Mouse (Mus musculus): ENCODE results near the gene Fcer1g. TPM values are rescaled to one million over a fixed set of nuclear protein-coding genes. Genes with fewer than 3 reads are reported as not detected.

Fcer1g gene
- polyA plus RNA-seq, 2 experiments = 49.7 to 91.4 TPM

DNA sequence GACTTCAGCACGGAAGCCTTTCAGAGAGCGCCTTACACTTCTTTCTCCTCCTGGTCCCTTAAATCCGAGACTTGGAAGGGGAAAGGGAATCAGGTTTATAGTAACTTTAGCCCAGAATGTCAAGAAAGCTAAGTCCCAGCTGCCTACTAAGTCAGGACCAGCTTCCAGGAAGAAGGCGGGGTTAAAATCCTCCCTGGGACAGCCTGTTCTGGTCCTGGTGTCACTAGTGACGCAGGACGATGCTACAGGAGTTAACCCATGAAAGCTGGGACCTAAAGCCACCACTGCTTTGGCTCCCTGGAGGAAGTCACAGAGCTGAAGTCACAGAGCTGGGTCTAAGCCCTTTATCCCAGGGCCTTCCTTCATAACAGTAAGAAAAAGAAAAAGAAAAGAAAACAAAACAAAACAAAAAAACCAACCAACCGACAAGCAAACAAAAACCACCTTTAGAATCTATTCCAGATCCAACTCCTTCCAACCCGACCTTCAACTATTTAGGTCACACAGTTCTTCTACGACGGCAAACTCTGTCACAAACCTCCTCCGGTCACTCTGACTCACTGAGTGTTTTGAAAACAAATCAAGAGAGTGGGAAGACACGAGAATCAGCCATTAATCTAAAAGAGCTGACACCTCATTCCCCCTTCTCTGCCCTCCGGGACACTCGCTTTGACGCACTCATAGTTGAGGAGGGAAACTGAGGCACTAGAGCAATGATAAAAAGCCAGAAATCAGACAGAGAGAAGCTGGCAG lies 6.0 kb upstream of the Fcer1g start:
- 81% methylated on average over 15 of the region's 15 CpGs for WGBS
- Histone ChIP-seq H3K4me2 (replicated peaks; ENCODE audit: low read depth, low read length, severe bottlenecking) (no peak overlapping the region), H3K9ac (ENCODE audit: low read depth, low read length, severe bottlenecking) (no peak overlapping the region), H3K4me3 (replicated peaks; ENCODE audit: low read length) (no peak overlapping the region), H3K4me1 (ENCODE audit: control insufficient read depth, insufficient read depth, low read length) (no peaks in the 10 kb centered on the region), H3K27me3 (ENCODE audit: control insufficient read depth, insufficient read depth, low read length) (no peaks in the 10 kb centered on the region), H3K27ac (replicated peaks; ENCODE audit: low read depth, low read length) (no peak overlapping the region), H3K9me3 (ENCODE audit: control insufficient read depth, low read length) (no peaks in the 10 kb centered on the region), H3K36me3 (ENCODE audit: control insufficient read depth, insufficient read depth, low read length) (peaks cover 94% of the 10 kb centered on the region)
- DNase-seq (ENCODE audit: low spot score) (no peak), ATAC-seq (ENCODE audit: low FRiP score, low read depth) (no peak)
- no peak for TF ChIP-seq POLR2A (IDR thresholded peaks at IDR 0.05; ENCODE audit: borderline replicate concordance, extremely low read depth, insufficient read depth, insufficient read length)

DNA sequence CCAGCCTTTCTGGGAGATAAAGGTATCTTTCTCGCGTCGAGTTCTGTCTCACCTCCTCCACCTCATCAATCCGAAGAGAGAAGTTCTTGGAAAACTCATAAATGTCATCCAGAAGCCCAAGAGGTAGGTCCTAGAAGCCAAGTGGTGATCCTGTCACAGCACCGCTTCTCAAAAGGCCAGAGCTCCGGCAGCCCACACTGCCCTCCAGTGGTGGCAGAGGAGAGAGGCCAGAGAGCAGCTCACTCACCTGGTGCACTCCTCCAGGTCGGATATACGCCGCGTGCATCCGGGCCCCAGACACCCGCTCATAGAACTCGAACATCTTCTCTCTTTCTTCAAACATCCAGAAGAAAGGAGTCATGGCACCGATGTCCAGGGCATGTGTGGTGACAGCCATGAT lies 4.3 kb upstream of the Fcer1g start:
- DNase-seq (ENCODE audit: low spot score) = peak; percentile 30
- Histone ChIP-seq H3K4me3 (replicated peaks; ENCODE audit: low read length) (no peak overlapping the region), H3K27me3 (ENCODE audit: control insufficient read depth, insufficient read depth, low read length) (no peaks in the 10 kb centered on the region), H3K4me1 (ENCODE audit: control insufficient read depth, insufficient read depth, low read length) (no peaks in the 10 kb centered on the region), H3K9ac (ENCODE audit: low read depth, low read length, severe bottlenecking) (no peak overlapping the region), H3K36me3 (ENCODE audit: control insufficient read depth, insufficient read depth, low read length) (peaks cover 97% of the 10 kb centered on the region), H3K9me3 (ENCODE audit: control insufficient read depth, low read length) (no peaks in the 10 kb centered on the region), H3K4me2 (replicated peaks; ENCODE audit: low read depth, low read length, severe bottlenecking) (no peak overlapping the region), H3K27ac (replicated peaks; ENCODE audit: low read depth, low read length) (no peak overlapping the region)
- no peak for TF ChIP-seq POLR2A (IDR thresholded peaks at IDR 0.05; ENCODE audit: borderline replicate concordance, extremely low read depth, insufficient read depth, insufficient read length)
- 68% methylated on average over 14 of the region's 14 CpGs for WGBS
- no peak for ATAC-seq (ENCODE audit: low FRiP score, low read depth)

DNA sequence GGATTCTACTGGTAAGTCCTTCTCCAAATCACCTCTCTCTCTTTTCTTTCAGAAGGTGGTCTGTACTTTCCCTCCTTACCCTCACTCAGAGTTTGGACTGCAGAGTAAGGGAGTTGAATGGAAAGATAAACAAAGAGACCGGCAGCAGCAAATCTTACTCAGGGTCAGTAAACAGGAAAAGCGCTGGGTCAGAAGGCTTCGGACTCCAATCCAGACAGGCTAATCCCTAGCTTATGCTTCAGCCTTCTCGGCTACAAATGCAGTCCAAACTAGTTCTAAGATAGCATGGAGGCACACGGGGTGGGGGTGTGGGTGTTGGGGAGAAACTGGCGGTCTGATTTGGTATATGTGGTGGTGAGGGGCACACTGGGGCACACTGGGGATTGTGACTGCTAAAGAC lies 3.3 kb upstream of the Fcer1g start:
- Histone ChIP-seq H3K4me3 (replicated peaks; ENCODE audit: low read length) (no peak overlapping the region), H3K4me2 (replicated peaks; ENCODE audit: low read depth, low read length, severe bottlenecking) (no peak overlapping the region), H3K9ac (ENCODE audit: low read depth, low read length, severe bottlenecking) (no peak overlapping the region), H3K4me1 (ENCODE audit: control insufficient read depth, insufficient read depth, low read length) (no peaks in the 10 kb centered on the region), H3K9me3 (ENCODE audit: control insufficient read depth, low read length) (no peaks in the 10 kb centered on the region), H3K27ac (replicated peaks; ENCODE audit: low read depth, low read length) (no peak overlapping the region), H3K36me3 (ENCODE audit: control insufficient read depth, insufficient read depth, low read length) (peaks cover 90% of the 10 kb centered on the region), H3K27me3 (ENCODE audit: control insufficient read depth, insufficient read depth, low read length) (no peaks in the 10 kb centered on the region)
- 85% methylated on average over 6 of the region's 6 CpGs for WGBS
- DNase-seq (ENCODE audit: low spot score) (no peak), ATAC-seq (ENCODE audit: low FRiP score, low read depth) (no peak)
- no peak for TF ChIP-seq POLR2A (IDR thresholded peaks at IDR 0.05; ENCODE audit: borderline replicate concordance, extremely low read depth, insufficient read depth, insufficient read length)

DNA sequence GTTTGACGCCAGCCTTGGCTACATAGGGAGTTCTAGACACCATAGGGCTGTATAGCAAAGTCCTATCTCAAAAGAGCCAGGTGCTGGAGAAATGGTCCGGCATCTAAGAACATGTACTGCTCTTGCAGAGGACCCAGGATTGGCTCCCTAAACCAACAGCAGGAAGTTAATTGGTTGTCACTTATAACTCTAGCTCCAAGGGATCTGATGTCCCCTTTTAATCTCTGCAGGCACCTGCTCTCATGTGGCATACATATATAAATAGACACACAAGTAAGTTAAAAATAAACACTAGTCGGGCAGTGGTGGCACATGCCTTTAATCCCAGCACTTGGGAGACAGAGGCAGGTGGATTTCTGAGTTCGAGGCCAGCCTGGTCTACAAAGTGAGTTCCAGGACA lies 1.6 kb upstream of the Fcer1g start:
- TF ChIP-seq POLR2A (IDR thresholded peaks at IDR 0.05; ENCODE audit: borderline replicate concordance, extremely low read depth, insufficient read depth, insufficient read length) = no peak
- H3K27ac ChIP-seq (replicated peaks; ENCODE audit: low read depth, low read length) = no peak overlapping the region
- H3K27me3 ChIP-seq (ENCODE audit: control insufficient read depth, insufficient read depth, low read length) = no peaks in the 10 kb centered on the region
- H3K4me2 ChIP-seq (replicated peaks; ENCODE audit: low read depth, low read length, severe bottlenecking) = no peak overlapping the region
- H3K9ac ChIP-seq (ENCODE audit: low read depth, low read length, severe bottlenecking) = no peak overlapping the region
- 0 out of 2 replicates have a peak, but pooled peaks cover 3% of the 10 kb centered on the region for H3K4me1 ChIP-seq (ENCODE audit: control insufficient read depth, insufficient read depth, low read length)
- ATAC-seq (ENCODE audit: low FRiP score, low read depth) (no peak), DNase-seq (ENCODE audit: low spot score) (no peak)
- peaks cover 73% of the 10 kb centered on the region for H3K36me3 ChIP-seq (ENCODE audit: control insufficient read depth, insufficient read depth, low read length)
- no peaks in the 10 kb centered on the region for H3K9me3 ChIP-seq (ENCODE audit: control insufficient read depth, low read length)
- WGBS = 86% methylated on average over 4 of the region's 4 CpGs
- no peak overlapping the region for H3K4me3 ChIP-seq (replicated peaks; ENCODE audit: low read length)

DNA sequence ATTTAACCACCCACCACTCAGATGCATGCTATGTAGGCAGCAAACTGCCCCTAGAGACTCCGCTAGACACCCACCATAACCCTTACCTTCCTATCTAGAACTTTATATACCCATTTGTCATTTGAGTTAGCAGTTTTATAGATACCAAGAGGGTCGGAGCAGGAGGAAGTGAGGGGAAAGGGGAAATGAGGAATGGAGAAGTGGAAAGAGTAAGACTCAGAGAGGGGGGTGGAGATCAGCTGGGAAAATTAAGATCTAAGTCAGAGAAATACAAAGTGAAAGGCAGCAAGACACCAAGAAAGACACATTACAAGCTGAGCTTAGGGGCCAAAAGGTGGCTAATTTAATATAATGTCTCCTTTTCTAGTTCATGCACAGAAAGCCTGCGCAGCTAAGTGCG lies 373 bp upstream of the Fcer1g start:
- WGBS = 81% methylated on average over 4 of the region's 4 CpGs
- no peaks in the 10 kb centered on the region for H3K27me3 ChIP-seq (ENCODE audit: control insufficient read depth, insufficient read depth, low read length)
- 0 out of 2 replicates have a peak, but pooled peaks cover 10% of the 10 kb centered on the region for H3K4me1 ChIP-seq (ENCODE audit: control insufficient read depth, insufficient read depth, low read length)
- DNase-seq (ENCODE audit: low spot score) (no peak), ATAC-seq (ENCODE audit: low FRiP score, low read depth) (no peak)
- H3K36me3 ChIP-seq (ENCODE audit: control insufficient read depth, insufficient read depth, low read length) = peaks cover 61% of the 10 kb centered on the region
- no peak overlapping the region for H3K4me3 ChIP-seq (replicated peaks; ENCODE audit: low read length)
- no peaks in the 10 kb centered on the region for H3K9me3 ChIP-seq (ENCODE audit: control insufficient read depth, low read length)
- no peak for TF ChIP-seq POLR2A (IDR thresholded peaks at IDR 0.05; ENCODE audit: borderline replicate concordance, extremely low read depth, insufficient read depth, insufficient read length)
- no peak overlapping the region for H3K27ac ChIP-seq (replicated peaks; ENCODE audit: low read depth, low read length)
- no peak overlapping the region for H3K9ac ChIP-seq (ENCODE audit: low read depth, low read length, severe bottlenecking)
- no peak overlapping the region for H3K4me2 ChIP-seq (replicated peaks; ENCODE audit: low read depth, low read length, severe bottlenecking)
